Mouse (Mus musculus): ENCODE results near the gene Prm2.
"Not testable (repeated sequence)": the region's sequence is repeated elsewhere in the genome, so short reads cannot be mapped to it uniquely, and the experiment has no call there.

The Prm2 gene

GRCm38 (mm10) chr16:10812865-10813371 is 17.0 kb upstream of the Prm2 start, which contains the start of gene Gm11172:
Gene Gm11172, plus strand, starts transcription at chr16:10812915.
- no peak for DNase-seq (ENCODE audit: low spot score in 2 of 2)

GRCm38 (mm10) chr16:10810376-10810775 is 14.4 kb upstream of the Prm2 start:
- DNase-seq (ENCODE audit: low spot score in 2 of 2): no peak

GRCm38 (mm10) chr16:10805789-10806527 is 10.0 kb upstream of the Prm2 start, which contains the start of gene Prm1:
Gene Prm1, minus strand, starts transcription at chr16:10805839.
- DNase-seq (ENCODE audit: low spot score in 2 of 2): peak in 1 of 2 experiments; percentile 44

- not testable (repeated sequence) for DNase-seq (ENCODE audit: low spot score in 2 of 2)
Measured at GRCm38 (mm10) chr16:10802420-10802819, 6.5 kb upstream of the Prm2 start.

- no peak for DNase-seq (ENCODE audit: low spot score in 2 of 2)
Measured at GRCm38 (mm10) chr16:10790702-10791101, 5.2 kb downstream of the Prm2 start, which contains the start of gene Prm3. Gene Prm3, minus strand, starts transcription at chr16:10790914.

GRCm38 (mm10) chr16:10788866-10789265 is 7.1 kb downstream of the Prm2 start:
- no peak for DNase-seq (ENCODE audit: low spot score in 2 of 2)

GRCm38 (mm10) chr16:10788271-10788670 is 7.7 kb downstream of the Prm2 start, which contains the start of gene Tnp2:
Gene Tnp2, minus strand, starts transcription at chr16:10788660.
- no peak for DNase-seq (ENCODE audit: low spot score in 2 of 2)

- no peak for DNase-seq (ENCODE audit: low spot score in 2 of 2)
Measured at GRCm38 (mm10) chr16:10787548-10788058, 8.3 kb downstream of the Prm2 start.

- no peak for DNase-seq (ENCODE audit: low spot score in 2 of 2)
Measured at GRCm38 (mm10) chr16:10786782-10787547, 9.0 kb downstream of the Prm2 start.

GRCm38 (mm10) chr16:10786288-10786687 is 9.6 kb downstream of the Prm2 start:
- DNase-seq (ENCODE audit: low spot score in 2 of 2): peak; percentile 54 to 83

- peak; percentile 78 to 88 for DNase-seq (ENCODE audit: low spot score in 2 of 2)
Measured at GRCm38 (mm10) chr16:10785371-10786231, 10.3 kb downstream of the Prm2 start, which contains the start of gene Socs1. Gene Socs1, minus strand, starts transcription at chr16:10785536.

- peak; percentile 89 to 91 for DNase-seq (ENCODE audit: low spot score in 2 of 2)
Measured at GRCm38 (mm10) chr16:10784793-10785370, 11.1 kb downstream of the Prm2 start.

GRCm38 (mm10) chr16:10783883-10784792 is 11.8 kb downstream of the Prm2 start:
- peak in 1 of 2 experiments; percentile 51 for DNase-seq (ENCODE audit: low spot score in 2 of 2)

GRCm38 (mm10) chr16:10783451-10783850 is 12.5 kb downstream of the Prm2 start:
- no peak for DNase-seq (ENCODE audit: low spot score in 2 of 2)

GRCm38 (mm10) chr16:10783152-10783434 is 12.8 kb downstream of the Prm2 start:
- no peak for DNase-seq (ENCODE audit: low spot score in 2 of 2)

- DNase-seq (ENCODE audit: low spot score in 2 of 2): no peak
Measured at GRCm38 (mm10) chr16:10782377-10783151, 13.4 kb downstream of the Prm2 start.

- DNase-seq (ENCODE audit: low spot score in 2 of 2): no peak
Measured at GRCm38 (mm10) chr16:10781862-10782371, 14.0 kb downstream of the Prm2 start.

GRCm38 (mm10) chr16:10780631-10781120 is 15.3 kb downstream of the Prm2 start:
- no peak for DNase-seq (ENCODE audit: low spot score in 2 of 2)

Measured in spleen, postnatal 10 days (tissue).